Mouse (Mus musculus) forebrain, embryonic 15.5 days (tissue): ENCODE measurements around the gene Mob3c. TPM values are rescaled to one million over a fixed set of nuclear protein-coding genes. Genes with fewer than 3 reads are reported as not detected.

Experiments
- polyA plus RNA-seq: library from polyadenylated mRNA; unstranded; fragments of >200 nt; fragmentation: Nextera tagmentation; extraction: Ambion mirVana; gene quantifications from 2 replicates; pipeline ENCODE4 v1.2.1, GENCODE M21; 2015

The Mob3c gene
- polyA plus RNA-seq, 1 experiment from 2014 or later: 5.9 TPM

Other genes with a start within 250 kb of the Mob3c start
- gene Cyp4a32, start 227.1 kb upstream of the Mob3c start, polyA plus RNA-seq: not detected in 2 replicates
- 0.42 and 0.47 TPM in 2 replicates for gene Cyp4b1, start 180.4 kb upstream of the Mob3c start, polyA plus RNA-seq
- 19.6 and 20.2 TPM in 2 replicates for gene Efcab14, start 90.3 kb upstream of the Mob3c start, polyA plus RNA-seq
- 0.59 TPM in 1 of 2 replicates, not detected in the other for gene Tex38, start 47.1 kb upstream of the Mob3c start, polyA plus RNA-seq
- gene Atpaf1, start 43.3 kb upstream of the Mob3c start, polyA plus RNA-seq: 34.6 and 37.5 TPM in 2 replicates
- gene Mknk1, start 11.1 kb downstream of the Mob3c start, polyA plus RNA-seq: 22.1 and 24.8 TPM in 2 replicates
- gene Kncn, start 56.3 kb downstream of the Mob3c start, polyA plus RNA-seq: not detected in 2 replicates
- 0.20 TPM in 1 of 2 replicates, not detected in the other for gene 6430628N08Rik, start 62.6 kb downstream of the Mob3c start, polyA plus RNA-seq
- gene Dmbx1, start 111.8 kb downstream of the Mob3c start, polyA plus RNA-seq: 0.23 TPM in 1 of 2 replicates, not detected in the other
- gene Faah, start 189.8 kb downstream of the Mob3c start, polyA plus RNA-seq: 11.0 and 12.7 TPM in 2 replicates
- gene Nsun4, start 225.8 kb downstream of the Mob3c start, polyA plus RNA-seq: 13.3 and 15.0 TPM in 2 replicates
- 423 and 473 TPM in 2 replicates for gene Uqcrh, start 247.0 kb downstream of the Mob3c start, polyA plus RNA-seq
- gene Lrrc41, start 247.2 kb downstream of the Mob3c start, polyA plus RNA-seq: 64.5 and 66.3 TPM in 2 replicates